Mouse (Mus musculus): ENCODE results near the gene Cmas. TPM values are rescaled to one million over a fixed set of nuclear protein-coding genes. Genes with fewer than 3 reads are reported as not detected.

Gene Cmas
- polyA plus RNA-seq, 1 experiment from 2014 or later: 147 TPM

DNA sequence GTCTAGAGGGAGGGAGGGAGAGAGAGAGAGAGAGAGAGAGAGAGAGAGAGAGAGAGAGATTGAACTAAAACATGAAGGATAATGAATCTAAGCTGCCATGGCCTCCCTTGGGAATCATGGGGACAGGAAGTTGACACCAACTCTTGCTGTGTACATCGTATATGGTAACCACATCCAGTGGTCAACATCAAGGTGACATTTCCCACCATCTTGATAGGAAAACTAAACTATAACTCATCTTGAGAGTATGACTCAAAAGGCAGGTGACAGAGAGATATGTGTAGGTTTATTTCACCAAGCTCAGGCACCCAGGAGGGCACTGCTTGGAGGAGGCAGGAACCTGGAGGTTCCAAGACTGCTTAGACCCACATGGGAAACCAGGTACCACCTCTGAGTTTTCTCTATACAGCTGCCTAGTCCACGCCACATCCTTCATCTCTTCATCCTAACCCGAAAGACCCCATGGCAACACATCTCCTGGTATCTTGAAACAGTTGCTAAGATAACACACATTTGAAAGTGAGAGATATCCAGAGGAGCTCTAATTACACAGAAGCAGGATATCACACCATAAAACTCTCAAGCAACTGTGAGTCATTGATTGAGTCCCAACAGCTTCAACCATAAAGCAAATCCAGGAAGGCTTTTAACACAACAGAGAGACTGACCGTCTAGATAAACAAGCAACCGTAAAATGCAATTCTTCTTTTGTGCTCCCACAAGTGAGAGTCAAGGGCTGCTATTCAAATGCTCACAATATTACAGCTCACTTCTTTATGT, 66.7 kb downstream of the Cmas start:
- Histone ChIP-seq H3K4me3 (no peak overlapping the region), H3K4me1 (no peaks in the 10 kb centered on the region), H3K27me3 (replicated peaks) (no peaks in the 10 kb centered on the region), H3K9me3 (no peaks in the 10 kb centered on the region), H3K9ac (no peak overlapping the region), H3K27ac (no peak overlapping the region), H3K36me3 (peaks cover 5% of the 10 kb centered on the region; the same call in 1 of the 2 replicates), H3K4me2 (replicated peaks) (no peak overlapping the region)
- 50% methylated on average over 5 of the region's 5 CpGs for WGBS
- no peak for ATAC-seq (ENCODE audit: low FRiP score, low read depth)

Other genes starting within 250 kb of the Cmas start
- 495 and 509 TPM in 2 replicates for gene Ldhb, start 248.7 kb upstream of the Cmas start, polyA plus RNA-seq (2016; fragmentation: Nextera tagmentation; extraction: Ambion mirVana)
- 6.6 and 8.4 TPM in 2 replicates for gene Kcnj8, start 185.1 kb upstream of the Cmas start, polyA plus RNA-seq (2016; fragmentation: Nextera tagmentation; extraction: Ambion mirVana)
- gene Abcc9, start 54.4 kb upstream of the Cmas start, polyA plus RNA-seq (2016; fragmentation: Nextera tagmentation; extraction: Ambion mirVana): 2.1 and 2.4 TPM in 2 replicates
- 0.11 TPM in 1 of 2 replicates, not detected in the other for gene Sult6b2, start 47.8 kb downstream of the Cmas start, polyA plus RNA-seq (2016; fragmentation: Nextera tagmentation; extraction: Ambion mirVana)
- 11.6 and 12.8 TPM in 2 replicates for gene St8sia1, start 207.8 kb downstream of the Cmas start, polyA plus RNA-seq (2016; fragmentation: Nextera tagmentation; extraction: Ambion mirVana)